Mouse (Mus musculus): ENCODE measurements around the gene Nudt6.
A peak's percentile ranks its signal among the peaks of the same experiment; 100 is the strongest.

Gene Nudt6

GRCm38 (mm10) chr3:37383096-37383765 lies 36.8 kb downstream of the Nudt6 start:
- DNase-seq (ENCODE audit: low read depth, low spot score), result no peak

DNA sequence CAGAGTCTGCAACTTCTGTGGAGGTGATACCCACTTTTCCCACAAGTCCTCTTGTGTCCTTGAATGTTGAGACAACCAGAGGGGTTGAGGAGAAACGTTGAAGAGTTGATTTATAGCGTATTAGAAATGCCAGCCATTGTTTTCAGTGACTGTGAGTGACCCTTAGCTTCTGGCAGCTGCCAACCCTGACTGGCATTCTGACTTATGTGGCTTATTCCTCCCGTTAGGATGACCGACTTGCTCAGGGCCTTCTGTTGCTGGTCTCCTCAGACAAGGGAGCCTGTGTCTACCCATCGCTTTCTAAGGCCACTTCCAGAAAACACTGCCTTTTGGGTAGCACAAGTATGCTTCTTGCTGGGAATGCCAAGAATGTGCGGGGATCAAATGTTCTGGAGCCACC lies 38.6 kb downstream of the Nudt6 start:
- no peak for DNase-seq (ENCODE audit: low read depth, low spot score)

DNA sequence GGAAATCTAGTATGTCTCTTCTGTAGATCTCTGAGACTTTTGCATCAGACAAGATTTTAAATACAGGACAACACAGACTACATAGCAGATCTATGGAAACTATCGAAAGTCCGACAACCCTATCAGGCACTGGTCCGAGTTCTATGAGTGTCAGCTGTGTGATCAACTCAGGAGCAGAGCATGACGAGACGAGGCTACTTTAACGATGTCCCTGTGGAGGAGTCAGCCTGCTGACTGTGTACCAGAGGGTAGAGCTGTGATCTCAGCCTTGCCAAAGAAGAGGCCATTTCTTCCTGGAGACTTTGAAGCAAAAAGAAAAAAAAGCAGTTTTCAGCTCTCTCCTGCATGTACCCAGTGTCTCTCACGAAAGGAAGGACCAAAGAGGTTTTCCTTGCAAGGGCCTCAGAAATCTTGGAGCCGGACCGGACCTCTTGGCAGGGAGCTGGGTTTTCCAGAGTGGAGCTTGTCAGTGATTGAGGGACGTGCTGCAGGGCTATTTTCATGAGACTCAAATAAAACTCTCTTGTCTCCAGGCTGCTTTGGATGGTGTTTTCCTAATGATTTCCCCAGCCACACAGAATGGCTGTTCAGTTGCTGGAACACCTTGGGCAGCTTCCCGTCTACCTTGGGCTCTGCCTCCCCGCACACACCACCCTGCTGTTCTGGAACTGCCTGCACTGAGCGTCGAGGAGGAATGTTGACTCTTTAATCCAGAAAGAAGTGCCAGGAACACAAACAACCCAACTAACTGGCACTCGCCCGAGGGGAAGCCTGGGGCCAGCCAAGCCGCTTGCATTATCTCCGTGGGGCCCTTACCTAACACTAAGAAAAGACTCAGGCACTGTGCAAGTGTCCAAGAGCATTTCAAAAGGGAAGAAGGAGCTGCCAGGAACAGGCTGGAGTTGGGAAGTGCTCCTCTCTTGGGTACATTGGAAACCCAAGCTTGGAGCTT lies 39.8 kb downstream of the Nudt6 start:
- peak; percentile 92 for DNase-seq (ENCODE audit: low read depth, low spot score)

DNA sequence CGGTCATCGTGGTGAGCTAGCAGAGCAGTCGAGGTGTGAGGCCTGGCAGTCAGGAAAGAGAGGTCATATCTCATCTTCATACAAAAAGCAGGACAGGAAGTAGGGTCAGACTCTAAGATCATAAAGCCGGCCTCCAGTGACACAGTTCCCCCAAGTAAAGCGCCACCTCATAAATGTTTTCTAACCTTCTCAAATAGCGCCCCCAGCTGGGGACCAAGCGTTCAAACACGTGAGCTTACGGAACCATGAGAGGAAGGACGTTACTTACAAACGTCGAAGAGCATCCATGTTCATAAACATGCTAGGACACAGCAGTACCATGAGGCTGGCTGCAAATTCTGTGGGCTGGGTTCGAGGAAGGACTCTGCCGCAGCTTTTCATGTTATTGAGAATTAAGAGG lies 40.8 kb downstream of the Nudt6 start:
- no peak for DNase-seq (ENCODE audit: low read depth, low spot score)

DNA sequence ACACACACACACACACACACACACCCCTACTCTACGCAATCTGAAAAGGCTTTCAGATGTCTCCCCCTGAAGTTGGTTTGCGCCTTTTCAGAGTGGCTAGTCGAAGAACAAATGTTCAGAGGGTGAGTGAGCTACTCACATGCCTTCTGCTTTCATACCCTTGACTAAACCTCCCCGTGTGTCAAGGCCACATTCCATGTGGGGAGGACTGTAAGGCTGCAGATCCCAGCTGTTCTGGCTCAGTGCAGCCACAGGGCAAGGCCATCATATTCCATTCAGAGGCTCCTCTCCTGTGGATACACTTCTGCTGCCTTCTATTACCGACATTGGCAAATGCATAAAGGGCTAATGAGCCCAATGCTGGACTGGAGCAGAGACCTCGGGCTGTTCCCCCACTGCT lies 41.6 kb downstream of the Nudt6 start:
- DNase-seq (ENCODE audit: low read depth, low spot score), result no peak

DNA sequence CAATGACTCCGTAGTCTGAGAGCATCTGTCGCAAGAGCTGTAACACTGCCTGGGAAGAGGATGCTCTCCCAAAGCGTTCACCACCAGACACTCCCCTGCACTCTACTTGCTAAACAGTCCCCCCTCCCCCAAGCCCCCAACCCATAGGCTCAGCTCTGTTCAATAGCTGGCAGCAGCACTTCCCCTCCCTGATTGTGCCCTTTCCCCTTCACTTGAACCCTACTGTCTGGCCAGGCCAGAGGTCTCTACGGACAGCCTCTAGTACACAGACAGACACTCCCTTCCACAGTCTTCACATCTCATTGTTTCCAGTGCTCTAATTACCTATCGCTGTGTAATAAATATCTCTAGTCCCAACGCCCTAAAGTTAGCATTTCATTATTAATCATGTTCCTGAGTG lies 42.1 kb downstream of the Nudt6 start:
- no peak for DNase-seq (ENCODE audit: low read depth, low spot score)

DNA sequence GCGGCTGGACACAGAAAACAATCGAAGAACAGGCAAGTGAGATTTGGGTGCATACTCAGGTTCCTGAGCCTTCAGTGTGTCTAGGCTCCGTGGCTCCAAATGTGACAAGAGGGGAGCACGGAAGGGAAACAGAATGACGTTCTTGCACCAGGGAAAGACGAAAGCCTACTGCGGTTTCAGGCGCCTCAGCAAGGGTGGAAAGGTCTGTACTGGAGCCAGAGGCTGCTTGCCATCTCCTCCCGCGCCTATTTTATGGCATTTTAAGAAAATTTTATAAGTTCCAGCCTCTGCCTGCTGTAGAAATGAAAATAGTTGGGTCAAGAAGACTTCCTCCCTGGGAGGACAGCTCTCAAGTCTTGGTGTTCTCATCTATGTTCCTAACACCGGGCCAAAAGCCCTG lies 46.3 kb downstream of the Nudt6 start:
- DNase-seq (ENCODE audit: low read depth, low spot score), result no peak

- no peak for DNase-seq (ENCODE audit: low read depth, low spot score)
Measured at GRCm38 (mm10) chr3:37370407-37370806, 49.6 kb downstream of the Nudt6 start.

- DNase-seq (ENCODE audit: low read depth, low spot score), result no peak
Measured at GRCm38 (mm10) chr3:37366381-37367053, 53.5 kb downstream of the Nudt6 start.

- DNase-seq (ENCODE audit: low read depth, low spot score), result no peak
Measured at GRCm38 (mm10) chr3:37365976-37366375, 54.0 kb downstream of the Nudt6 start.

DNA sequence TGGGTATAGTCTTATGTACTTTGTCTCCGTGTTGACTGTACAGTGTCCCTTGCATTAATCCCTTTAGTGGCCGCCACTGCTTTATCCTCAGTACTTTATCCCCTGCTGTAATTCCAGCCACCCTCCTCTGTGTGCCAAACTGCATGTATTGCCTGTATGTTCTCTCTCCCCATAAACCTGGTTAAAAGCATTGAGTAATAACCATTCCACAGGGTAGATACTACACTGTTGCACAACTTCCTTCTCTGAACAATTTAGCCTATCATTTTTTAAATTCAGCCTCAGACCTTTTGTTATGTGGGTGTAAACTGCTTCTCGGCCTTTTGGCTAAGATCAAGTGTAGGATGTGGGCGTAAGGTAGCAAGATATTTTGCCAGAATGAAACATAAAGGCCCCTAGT lies 54.9 kb downstream of the Nudt6 start:
- no peak for DNase-seq (ENCODE audit: low read depth, low spot score)

- DNase-seq (ENCODE audit: low read depth, low spot score), result peak; percentile 50
Measured at GRCm38 (mm10) chr3:37360729-37361128, 59.3 kb downstream of the Nudt6 start.
